ENCODE assay signal across 8 mouse cellular contexts in genomic region chr4:46138287-46139222, GRCm38 (mm10). TPM values are rescaled to one million over a fixed set of nuclear protein-coding genes. Genes with fewer than 3 reads are reported as not detected.
DNase-seq lines count a peak whose midpoint lies in the region; ATAC-seq and TF ChIP-seq lines count a peak whose summit lies in the region.

Gene Ncbp1 (plus strand): TSS chr4:46138613.
Gene Tstd2 (minus strand): TSS chr4:46138694.

- H3K9me3 ChIP-seq in CH12.LX (replicated peaks; ENCODE audit: low read length), result no peaks in the 10 kb centered on the region
- no peaks in the 10 kb centered on the region for H3K9me3 ChIP-seq in forebrain, embryonic 11.5 days (ENCODE audit: control insufficient read depth, low read length)
- no peaks in the 10 kb centered on the region for H3K9me3 ChIP-seq in heart, embryonic 16.5 days (replicated peaks; ENCODE audit: control insufficient read depth, low read length)
- H3K9me3 ChIP-seq in liver, embryonic 15.5 days (replicated peaks), result no peaks in the 10 kb centered on the region
- no peaks in the 10 kb centered on the region for H3K9me3 ChIP-seq in neural tube, embryonic 12.5 days

- peaks cover 9 to 46% of the 10 kb centered on the region in 2 experiments for H3K36me3 ChIP-seq in CH12.LX (replicated peaks in 1 of 2; ENCODE audit: control insufficient read depth in 1 of 2, insufficient read depth in 1 of 2, low read length in 1 of 2)
- no peaks in the 10 kb centered on the region; the same call in 1 of the 2 replicates for H3K36me3 ChIP-seq in forebrain, embryonic 11.5 days (ENCODE audit: control insufficient read depth, insufficient read depth, low read length)
- peaks cover 7% of the 10 kb centered on the region for H3K36me3 ChIP-seq in heart, embryonic 16.5 days (ENCODE audit: control insufficient read depth, insufficient read depth)
- peaks cover 11% of the 10 kb centered on the region; the same call in 1 of the 2 replicates for H3K36me3 ChIP-seq in liver, embryonic 15.5 days (replicated peaks)
- peaks cover 13% of the 10 kb centered on the region for H3K36me3 ChIP-seq in neural tube, embryonic 12.5 days

- TF ChIP-seq CTCF in CH12.LX (conservative IDR thresholded peaks at IDR 0.05 in 1 of 2, IDR thresholded peaks at IDR 0.05 in 1 of 2; ENCODE audit: low read depth in 2 of 2, low read length in 2 of 2), result no peak

- DNase-seq in CH12.LX (ENCODE audit: extremely low read depth), result peak; percentile 82
- peak; percentile 88 for DNase-seq in c-Kit-positive CD71-positive TER-119-negative erythroid progenitor cells, embryonic 14.5 days (ENCODE audit: low read depth)
- DNase-seq in forebrain, embryonic 11.5 days (ENCODE audit: low spot score), result peak; percentile 95
- DNase-seq in kidney, postnatal 36 days, result peak; percentile 90 to 96
- peak; percentile 80 for DNase-seq in telencephalon, adult 2 months (ENCODE audit: low read depth, low spot score)

- peak within 1 kb of the TSS; percentile 98 for H3K9ac ChIP-seq in CH12.LX (ENCODE audit: insufficient read depth, low read depth)
- peak within 1 kb of the TSS; percentile 96 for H3K9ac ChIP-seq in forebrain, embryonic 11.5 days (ENCODE audit: low read length)
- peak within 1 kb of the TSS; percentile 96 for H3K9ac ChIP-seq in heart, embryonic 16.5 days (ENCODE audit: low read length)
- H3K9ac ChIP-seq in liver, embryonic 15.5 days, result peak within 1 kb of the TSS; percentile 83
- peak within 1 kb of the TSS; percentile 92 for H3K9ac ChIP-seq in neural tube, embryonic 12.5 days

- peak; percentile 95 for TF ChIP-seq POLR2A in CH12.LX (IDR thresholded peaks at IDR 0.05; ENCODE audit: low read depth, low read length)

- H3K4me3 ChIP-seq in CH12.LX (replicated peaks in 1 of 3; ENCODE audit: low read depth in 2 of 3, low read length in 2 of 3, poor library complexity in 1 of 3), result peak within 1 kb of the TSS; percentile 90 to 98 (median 95)
- peak within 1 kb of the TSS; percentile 92 for H3K4me3 ChIP-seq in forebrain, embryonic 11.5 days (ENCODE audit: low read depth, low read length)
- peak within 1 kb of the TSS; percentile 94 for H3K4me3 ChIP-seq in heart, embryonic 16.5 days (ENCODE audit: low read length)
- H3K4me3 ChIP-seq in liver, embryonic 15.5 days (replicated peaks), result peak within 1 kb of the TSS; percentile 84
- H3K4me3 ChIP-seq in neural tube, embryonic 12.5 days, result peak within 1 kb of the TSS; percentile 92

- peak; percentile 87 for ATAC-seq in forebrain, embryonic 11.5 days (replicated peaks; ENCODE audit: low FRiP score)
- peak; percentile 87 for ATAC-seq in heart, embryonic 16.5 days (replicated peaks; ENCODE audit: extremely low read depth, insufficient read depth, low FRiP score)
- ATAC-seq in liver, embryonic 15.5 days (ENCODE audit: insufficient read depth), result peak; percentile 90
- ATAC-seq in neural tube, embryonic 12.5 days (ENCODE audit: low FRiP score, low read depth), result peak; percentile 91

- no peaks in the 10 kb centered on the region for H3K27me3 ChIP-seq in CH12.LX (replicated peaks)
- H3K27me3 ChIP-seq in forebrain, embryonic 11.5 days (ENCODE audit: control insufficient read depth, insufficient read depth, low read length), result no peaks in the 10 kb centered on the region
- H3K27me3 ChIP-seq in heart, embryonic 16.5 days (ENCODE audit: control insufficient read depth, insufficient read depth, low read length), result no peaks in the 10 kb centered on the region
- H3K27me3 ChIP-seq in liver, embryonic 15.5 days, result no peaks in the 10 kb centered on the region
- H3K27me3 ChIP-seq in neural tube, embryonic 12.5 days (replicated peaks), result no peaks in the 10 kb centered on the region

- peaks cover 53% of the 10 kb centered on the region for H3K79me2 ChIP-seq in CH12.LX (replicated peaks; ENCODE audit: control insufficient read depth, extremely low read depth, insufficient read depth, poor library complexity, severe bottlenecking)

- peak within 1 kb of the TSS; percentile 75 for H3K27ac ChIP-seq in CH12.LX (ENCODE audit: insufficient read depth, low read depth)
- peak within 1 kb of the TSS; percentile 98 for H3K27ac ChIP-seq in forebrain, embryonic 11.5 days (ENCODE audit: low read depth, low read length)
- H3K27ac ChIP-seq in heart, embryonic 16.5 days (ENCODE audit: low read length), result peak within 1 kb of the TSS; percentile 99
- H3K27ac ChIP-seq in liver, embryonic 15.5 days (replicated peaks), result peak within 1 kb of the TSS; percentile 93
- peak within 1 kb of the TSS; percentile 94 for H3K27ac ChIP-seq in neural tube, embryonic 12.5 days

- dilution Hi-C loops in CH12.LX (cut with MboI; ENCODE audit: extremely low pct_ligation_motif_present, extremely low pct_unique_long_range_greater_than_20kb, low sequenced_read_pairs), result no loop called here

- under 1% methylated on average over 88 of the region's 90 CpGs for whole genome bisulfite sequencing in forebrain, embryonic 11.5 days
- WGBS in heart, embryonic 16.5 days, result under 1% methylated on average over 88 of the region's 90 CpGs
- WGBS in liver, embryonic 15.5 days (ENCODE audit: insufficient replicate concordance), result under 1% methylated on average over 89 of the region's 90 CpGs
- under 1% methylated on average over 89 of the region's 90 CpGs for WGBS in neural tube, embryonic 12.5 days

- peaks cover 0 to 30% of the 10 kb centered on the region in 2 experiments; a peak in 2 of 4 replicates for H3K4me1 ChIP-seq in CH12.LX (ENCODE audit: control insufficient read depth in 1 of 2, insufficient read depth in 2 of 2)
- peaks cover 5% of the 10 kb centered on the region for H3K4me1 ChIP-seq in forebrain, embryonic 11.5 days (replicated peaks; ENCODE audit: control insufficient read depth, insufficient read depth, low read length)
- peaks cover 18% of the 10 kb centered on the region for H3K4me1 ChIP-seq in heart, embryonic 16.5 days (ENCODE audit: control insufficient read depth, insufficient read depth, low read length)
- peaks cover 53% of the 10 kb centered on the region for H3K4me1 ChIP-seq in liver, embryonic 15.5 days (replicated peaks)
- H3K4me1 ChIP-seq in neural tube, embryonic 12.5 days, result peaks cover 17% of the 10 kb centered on the region

- H3K4me2 ChIP-seq in CH12.LX (ENCODE audit: insufficient read depth, low read depth, poor library complexity, severe bottlenecking), result peak within 1 kb of the TSS; percentile 93
- peak within 1 kb of the TSS; percentile 81 for H3K4me2 ChIP-seq in forebrain, embryonic 11.5 days (ENCODE audit: low read depth, low read length, severe bottlenecking)
- H3K4me2 ChIP-seq in heart, embryonic 16.5 days (ENCODE audit: low read depth, low read length), result peak within 1 kb of the TSS; percentile 89
- H3K4me2 ChIP-seq in liver, embryonic 15.5 days, result peak within 1 kb of the TSS; percentile 85
- peak within 1 kb of the TSS; percentile 87 for H3K4me2 ChIP-seq in neural tube, embryonic 12.5 days (replicated peaks)

- in situ Hi-C loops in CH12.LX (cut with MboI; ENCODE audit: low pct_ligation_motif_present, low pct_unique_long_range_greater_than_20kb, low sequenced_read_pairs), result no loop called here

- TF ChIP-seq RAD21 in CH12.LX (IDR thresholded peaks at IDR 0.05; ENCODE audit: low read depth, low read length), result no peak

- TF ChIP-seq EP300 in CH12.LX (IDR thresholded peaks at IDR 0.05; ENCODE audit: low read length), result no peak

TF ChIP-seq in CH12.LX, 34 proteins besides CTCF, POLR2A, EP300 and RAD21:
- peak; percentile 88 for TF ChIP-seq ELF1 (IDR thresholded peaks at IDR 0.05; ENCODE audit: low read depth, low read length)
- TF ChIP-seq ZMIZ1 (IDR thresholded peaks at IDR 0.05; ENCODE audit: low read depth, low read length), result peak; percentile 91
- no peak for TF ChIP-seq JUN (IDR thresholded peaks at IDR 0.05; ENCODE audit: insufficient read depth, low read depth, low read length)
- 0 out of 2 replicates have a peak, but pooled peaks have one; percentile 59 for TF ChIP-seq TBP (conservative IDR thresholded peaks at IDR 0.05; ENCODE audit: low read depth, low read length)
- peak; percentile 57 for TF ChIP-seq MXI1 (IDR thresholded peaks at IDR 0.05; ENCODE audit: low read depth, low read length)
- TF ChIP-seq BHLHE40 (IDR thresholded peaks at IDR 0.05; ENCODE audit: low read depth, low read length), result peak; percentile 19; the same call in 1 of the 2 replicates
- peak; percentile 90 for TF ChIP-seq NRF1 (IDR thresholded peaks at IDR 0.05; ENCODE audit: low read depth, low read length)
- no peak for TF ChIP-seq ETS1 (conservative IDR thresholded peaks at IDR 0.05; ENCODE audit: low read depth, low read length)
- peak; percentile 37; the same call in 1 of the 2 replicates for TF ChIP-seq KAT2A (IDR thresholded peaks at IDR 0.05; ENCODE audit: insufficient replicate concordance, low read length)
- peak; percentile 66; the same call in 1 of the 2 replicates for TF ChIP-seq NELFE (IDR thresholded peaks at IDR 0.05; ENCODE audit: low read depth, low read length)
- TF ChIP-seq SIN3A (IDR thresholded peaks at IDR 0.05; ENCODE audit: low read length), result no peak; the same call in none of the 2 replicates
- TF ChIP-seq MYC (IDR thresholded peaks at IDR 0.05; ENCODE audit: low read depth, low read length), result peak; percentile 36; the same call in 1 of the 2 replicates
- peak; percentile 87 for TF ChIP-seq TCF12 (IDR thresholded peaks at IDR 0.05; ENCODE audit: low read depth, low read length)
- peak; percentile 81 for TF ChIP-seq UBTF (IDR thresholded peaks at IDR 0.05; ENCODE audit: low read depth, low read length)
- TF ChIP-seq HCFC1 (IDR thresholded peaks at IDR 0.05; ENCODE audit: low read depth, low read length), result peak; percentile 82

RNA-seq across cellular contexts. Expression of gene Ncbp1, which starts in this region (rescaled TPM):
- total RNA-seq in CH12.LX (2012; rRNA removed) (64.7 and 80.6 TPM in 2 replicates), CH12.LX (2014; rRNA removed) (82.0 and 88.2 TPM in 2 replicates)
- polyA plus RNA-seq in CH12.LX (2012; ENCODE audit: insufficient read length, low read depth), result 121 and 141 TPM in 2 replicates
- 147 TPM in 2 replicates for polyA plus RNA-seq in forebrain, embryonic 11.5 days (2014; fragmentation: Nextera tagmentation; extraction: Ambion mirVana)
- polyA plus RNA-seq in heart, embryonic 16.5 days (2015; fragmentation: Nextera tagmentation; extraction: Ambion mirVana), result 44.8 and 48.3 TPM in 2 replicates
- polyA plus RNA-seq in liver, embryonic 15.5 days (2015; fragmentation: Nextera tagmentation; extraction: Ambion mirVana), result 35.2 and 36.7 TPM in 2 replicates
- 107 TPM in 2 replicates for polyA plus RNA-seq in neural tube, embryonic 12.5 days (2016; fragmentation: Nextera tagmentation; extraction: Ambion mirVana)

RNA-seq across cellular contexts. Expression of gene Tstd2, which starts in this region (rescaled TPM):
- 29.1 and 34.0 TPM in 2 replicates for total RNA-seq in CH12.LX (2012; rRNA removed)
- 36.4 and 40.2 TPM in 2 replicates for total RNA-seq in CH12.LX (2014; rRNA removed)
- 26.9 and 30.4 TPM in 2 replicates for polyA plus RNA-seq in CH12.LX (2012; ENCODE audit: insufficient read length, low read depth)
- polyA plus RNA-seq in forebrain, embryonic 11.5 days (2014; fragmentation: Nextera tagmentation; extraction: Ambion mirVana), result 45.7 and 53.8 TPM in 2 replicates
- polyA plus RNA-seq in heart, embryonic 16.5 days (2015; fragmentation: Nextera tagmentation; extraction: Ambion mirVana), result 25.0 and 25.3 TPM in 2 replicates
- 8.8 and 10.0 TPM in 2 replicates for polyA plus RNA-seq in liver, embryonic 15.5 days (2015; fragmentation: Nextera tagmentation; extraction: Ambion mirVana)
- 51.0 and 60.9 TPM in 2 replicates for polyA plus RNA-seq in neural tube, embryonic 12.5 days (2016; fragmentation: Nextera tagmentation; extraction: Ambion mirVana)

Comparison
In these comparisons a context has a peak if more than half of its experiments do, and no peak if none do; other contexts are left out.
1. Peak in every context shown above with its lines: DNase-seq, ATAC-seq, H3K4me3 ChIP-seq and H3K27ac ChIP-seq.